Mouse (Mus musculus) megakaryocyte, embryonic 14.5 days (primary cell): Measurements from ENCODE around the gene Dact3. TPM values are rescaled to one million over a fixed set of nuclear protein-coding genes. Genes with fewer than 3 reads are reported as not detected.

Source experiments
- H3K27me3 ChIP-seq: replicated peaks from 2 replicates; pipeline ENCODE3; 2012; ENCODE audit warnings: inconsistent platforms
- H3K36me3 ChIP-seq: replicated peaks from 2 replicates; pipeline ENCODE3; 2012; ENCODE audit warnings: low read length, inconsistent platforms, mixed read lengths
- H3K4me1 ChIP-seq: 2 replicates; pipeline ENCODE4 v1.6.1; 2012; ENCODE audit warnings: inconsistent platforms
- H3K4me3 ChIP-seq: replicated peaks from 2 replicates; pipeline ENCODE3; 2012; ENCODE audit warnings: moderate library complexity, mild to moderate bottlenecking, inconsistent platforms
- H3K9me3 ChIP-seq: 2 replicates; pipeline ENCODE4 v1.6.1; 2012; ENCODE audit warnings: inconsistent platforms
- FLI1 ChIP-seq: IDR thresholded peaks from 2 replicates; pipeline ENCODE4 v1.6.1; 2012; ENCODE audit warnings: low read length, inconsistent platforms, mixed read lengths
- GATA1 ChIP-seq: IDR thresholded peaks from 3 replicates; pipeline ENCODE4 v1.6.1; 2012; ENCODE audit warnings: mixed read lengths, low read length, inconsistent platforms, borderline replicate concordance
- polyA plus RNA-seq: library from polyadenylated mRNA; stranded (reverse); fragments of >175 nt; gene quantifications from 2 replicates; pipeline ENCODE4 v1.2.3, GENCODE M21; 2012; ENCODE audit warnings: low replicate concordance; ENCODE audit not compliant: insufficient read depth

Gene Dact3
- polyA plus RNA-seq, 1 experiment, result 3.3 TPM

DNA sequence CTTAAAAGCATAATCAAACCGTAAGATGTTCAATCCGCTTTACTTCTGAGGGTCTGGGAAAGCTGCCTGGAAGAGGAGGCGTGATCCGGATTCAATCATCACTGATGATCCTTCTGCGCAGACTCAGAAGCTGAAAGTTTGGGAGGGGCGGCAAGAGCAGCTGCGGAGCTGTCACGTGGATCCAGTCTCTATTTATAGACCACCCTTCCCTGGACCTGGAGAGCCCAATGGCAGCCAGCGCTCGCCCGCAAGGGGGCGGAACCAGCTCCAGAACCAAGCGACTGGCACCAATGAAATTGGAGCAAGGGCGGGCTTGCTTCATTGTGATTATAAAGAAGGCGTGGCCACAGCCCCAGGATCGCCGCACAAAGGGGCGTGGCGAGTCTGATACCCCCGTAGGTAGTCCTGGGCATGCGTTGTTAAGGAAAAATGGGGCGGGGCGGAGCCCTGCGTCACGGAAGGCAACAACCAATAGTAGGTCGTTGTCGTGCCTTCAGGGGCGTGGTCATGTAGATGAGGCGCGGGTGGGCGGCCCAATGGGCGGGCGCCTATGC lies 284 bp upstream of the Dact3 start:
- Histone ChIP-seq H3K36me3 (peaks cover 31% of the 10 kb centered on the region), H3K27me3 (peaks cover 13% of the 10 kb centered on the region), H3K4me3 (peak overlapping the region; percentile 95), H3K4me1 (peaks cover 41% of the 10 kb centered on the region), H3K9me3 (no peaks in the 10 kb centered on the region)
- TF ChIP-seq FLI1, result no peak
- no peak for TF ChIP-seq GATA1

DNA sequence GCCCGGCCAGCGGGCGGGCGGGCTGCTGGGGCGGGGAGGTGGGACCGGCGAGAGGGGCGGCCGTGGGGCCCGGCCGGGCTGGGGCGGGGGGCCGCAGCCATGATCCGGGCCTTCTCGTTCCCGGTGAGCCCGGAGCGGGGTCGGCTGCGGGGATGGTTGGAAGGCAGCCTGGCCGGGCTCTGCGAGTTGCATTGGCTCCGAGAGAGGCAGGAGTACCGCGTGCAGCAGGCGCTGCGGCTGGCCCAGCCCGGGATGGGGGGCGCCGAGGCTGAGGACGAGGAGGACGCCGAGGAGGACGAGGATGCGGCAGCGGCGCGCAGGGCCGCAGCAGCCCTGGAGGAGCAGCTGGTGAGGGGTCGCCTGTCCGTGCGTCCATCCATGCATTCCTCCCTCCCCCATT lies 209 bp downstream of the Dact3 start:
- TF ChIP-seq FLI1 (no peak), GATA1 (no peak)
- Histone ChIP-seq H3K36me3 (peaks cover 26% of the 10 kb centered on the region), H3K4me3 (peak overlapping the region; percentile 95), H3K4me1 (peaks cover 45% of the 10 kb centered on the region), H3K9me3 (no peaks in the 10 kb centered on the region), H3K27me3 (peaks cover 13% of the 10 kb centered on the region)

DNA sequence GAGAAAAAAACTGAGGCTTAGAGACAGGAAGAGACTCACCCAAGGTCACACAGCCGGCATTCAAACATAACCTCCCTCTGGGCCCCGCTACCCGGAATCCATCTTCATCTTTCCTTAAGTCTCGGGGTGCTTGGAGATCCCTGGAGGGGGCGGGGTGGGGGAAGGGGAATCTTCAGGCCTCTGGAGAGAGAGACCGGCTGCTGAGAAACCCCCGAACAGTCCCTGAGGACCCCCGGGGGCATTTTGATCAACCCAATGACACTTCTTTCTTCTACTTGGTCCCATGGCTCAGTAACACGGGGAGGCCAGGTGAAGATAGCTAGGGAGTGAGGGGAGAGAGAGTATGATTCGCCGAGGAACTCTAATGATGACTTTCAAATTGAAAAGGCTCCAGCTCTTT lies 889 bp downstream of the Dact3 start:
- TF ChIP-seq FLI1 (no peak), GATA1 (no peak)
- H3K4me3 ChIP-seq, result no peak overlapping the region

DNA sequence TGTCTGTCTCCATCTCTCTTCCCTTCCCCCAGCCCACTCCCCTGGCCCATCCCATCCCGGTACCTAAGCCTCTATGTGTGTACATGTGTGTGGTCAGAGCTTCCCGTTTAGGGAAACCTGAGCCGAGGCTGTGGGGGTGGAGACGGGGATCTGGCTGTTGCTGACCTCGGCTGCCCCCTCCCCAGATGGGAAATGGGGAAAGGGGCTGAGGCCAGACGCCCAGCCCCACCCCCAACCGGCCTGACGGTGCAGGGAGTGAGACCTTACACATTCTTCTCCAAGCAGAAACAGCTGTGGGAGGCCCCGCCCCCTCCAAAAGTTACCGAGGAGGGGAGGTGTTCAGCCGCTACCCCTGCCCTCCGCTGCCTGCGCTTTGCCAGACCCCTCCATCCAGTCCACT lies 1.5 kb downstream of the Dact3 start:
- Histone ChIP-seq H3K9me3 (no peaks in the 10 kb centered on the region), H3K27me3 (peaks cover 23% of the 10 kb centered on the region), H3K36me3 (peaks cover 13% of the 10 kb centered on the region), H3K4me1 (peaks cover 51% of the 10 kb centered on the region), H3K4me3 (peak overlapping the region; percentile 69)
- no peak for TF ChIP-seq FLI1
- no peak for TF ChIP-seq GATA1

More for the DNA sequence above, 889 bp downstream of the Dact3 start:
- Histone ChIP-seq H3K9me3 (no peaks in the 10 kb centered on the region), H3K27me3 (peaks cover 18% of the 10 kb centered on the region), H3K36me3 (peaks cover 19% of the 10 kb centered on the region), H3K4me1 (peaks cover 51% of the 10 kb centered on the region)

DNA sequence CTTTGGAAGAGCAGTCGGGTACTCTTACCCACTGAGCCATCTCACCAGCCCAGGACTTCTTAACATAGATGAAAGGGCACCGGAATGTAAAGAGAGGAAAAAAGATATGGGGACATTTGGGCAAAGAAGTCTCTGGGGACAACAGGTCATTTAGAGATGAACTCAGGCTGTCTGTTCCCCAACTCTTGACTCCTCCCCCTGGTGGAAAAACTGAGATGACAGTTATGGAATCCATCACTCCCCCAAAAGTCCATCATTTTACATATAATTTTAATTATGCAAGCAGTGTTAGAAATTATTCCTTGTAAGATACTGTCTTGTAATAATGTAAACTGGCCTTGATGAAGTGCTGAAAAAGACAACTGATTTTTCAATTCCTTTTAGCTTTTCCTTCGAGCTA lies 2.6 kb downstream of the Dact3 start:
- H3K4me1 ChIP-seq, result peaks cover 51% of the 10 kb centered on the region
- TF ChIP-seq GATA1 (no peak), FLI1 (no peak)
- H3K9me3 ChIP-seq, result peaks cover 8% of the 10 kb centered on the region; the same call in 1 of the 2 replicates
- H3K4me3 ChIP-seq, result no peak overlapping the region
- peaks cover 2% of the 10 kb centered on the region for H3K36me3 ChIP-seq
- H3K27me3 ChIP-seq, result peaks cover 31% of the 10 kb centered on the region

DNA sequence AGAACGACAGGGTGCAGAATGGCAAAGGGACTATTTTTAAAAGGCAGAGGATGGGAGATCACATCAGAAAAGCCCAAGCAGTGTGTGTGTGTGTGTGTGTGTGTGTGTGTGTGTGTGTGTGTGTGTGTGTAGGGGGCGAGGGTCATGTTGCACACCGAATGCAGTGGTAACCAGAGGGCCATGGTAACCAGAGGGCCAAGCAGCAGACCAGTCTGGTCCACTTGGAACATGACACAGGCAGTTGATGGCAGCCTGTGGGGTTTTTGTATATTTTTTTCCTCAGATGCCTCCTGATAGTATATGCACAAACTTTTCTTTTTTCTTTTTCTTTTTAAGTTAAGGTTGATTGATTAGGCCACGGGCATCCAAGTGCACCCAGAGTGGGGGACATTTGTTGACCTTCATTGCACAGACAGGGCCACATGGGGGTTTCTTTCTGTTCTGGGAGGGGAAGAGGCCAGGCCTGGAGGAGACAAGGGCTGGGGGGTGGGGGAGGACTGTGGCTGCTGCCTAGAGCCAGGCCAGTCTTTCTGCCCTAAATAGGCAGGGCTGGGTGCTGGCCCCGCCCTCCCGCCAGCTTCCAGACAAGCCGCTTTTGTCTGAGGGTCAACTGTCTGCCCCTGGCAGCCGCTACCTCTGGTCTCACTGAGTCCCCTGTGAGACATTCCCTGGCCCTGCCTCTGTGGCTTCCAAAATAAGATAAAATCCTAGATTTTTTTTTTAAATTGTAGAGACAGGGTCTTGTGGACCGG lies 4.9 kb downstream of the Dact3 start:
- H3K4me3 ChIP-seq, result no peak overlapping the region
- no peaks in the 10 kb centered on the region for H3K36me3 ChIP-seq
- no peak for TF ChIP-seq FLI1
- no peak for TF ChIP-seq GATA1
- H3K4me1 ChIP-seq, result peaks cover 53% of the 10 kb centered on the region
- peaks cover 50% of the 10 kb centered on the region for H3K27me3 ChIP-seq
- peaks cover 14% of the 10 kb centered on the region for H3K9me3 ChIP-seq

DNA sequence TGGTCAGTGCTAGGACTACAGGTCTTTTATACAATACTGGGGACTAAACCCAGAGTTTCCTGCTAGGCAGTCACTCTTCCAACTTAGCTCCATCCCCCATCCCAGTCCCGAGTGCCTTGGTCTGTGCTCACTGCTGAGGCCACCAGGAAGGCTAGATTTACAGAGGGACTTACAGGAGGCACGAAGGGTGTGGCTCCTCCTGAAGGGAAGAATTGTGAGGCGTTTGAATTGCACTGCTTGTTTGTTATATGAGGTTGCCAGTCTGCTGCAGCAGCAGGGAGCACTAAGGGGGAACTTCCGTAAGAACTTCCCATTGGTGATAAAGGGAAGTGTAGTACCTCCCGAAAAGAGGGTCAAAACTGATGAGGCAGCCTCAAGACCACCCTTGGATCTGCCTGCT lies 5.5 kb downstream of the Dact3 start:
- H3K4me3 ChIP-seq, result no peak overlapping the region
- TF ChIP-seq GATA1, result no peak
- peaks cover 54% of the 10 kb centered on the region for H3K27me3 ChIP-seq
- peaks cover 51% of the 10 kb centered on the region for H3K4me1 ChIP-seq
- peaks cover 20% of the 10 kb centered on the region for H3K9me3 ChIP-seq
- no peaks in the 10 kb centered on the region for H3K36me3 ChIP-seq

DNA sequence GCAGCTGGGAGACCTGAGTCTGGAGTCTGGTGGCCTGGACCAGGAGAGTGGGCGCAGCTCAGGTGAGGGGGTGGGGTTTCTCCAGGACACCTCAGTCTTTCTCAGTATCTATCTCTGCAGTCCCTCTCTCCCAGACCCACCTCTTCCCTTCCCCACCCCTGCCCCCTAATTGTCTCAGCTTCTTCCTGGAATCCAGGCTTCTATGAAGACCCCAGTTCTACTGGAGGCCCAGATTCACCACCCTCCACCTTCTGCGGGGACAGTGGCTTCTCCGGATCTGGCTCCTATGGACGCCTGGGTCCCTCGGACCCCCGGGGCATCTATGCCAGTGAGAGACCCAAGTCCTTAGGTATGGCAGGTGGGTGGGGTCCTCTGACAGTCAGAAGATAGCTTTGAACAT lies 8.0 kb downstream of the Dact3 start:
- Histone ChIP-seq H3K27me3 (peaks cover 72% of the 10 kb centered on the region), H3K9me3 (peaks cover 33% of the 10 kb centered on the region), H3K4me3 (no peak overlapping the region), H3K4me1 (peaks cover 34% of the 10 kb centered on the region), H3K36me3 (peaks cover 4% of the 10 kb centered on the region)
- TF ChIP-seq GATA1 (no peak), FLI1 (no peak)

DNA sequence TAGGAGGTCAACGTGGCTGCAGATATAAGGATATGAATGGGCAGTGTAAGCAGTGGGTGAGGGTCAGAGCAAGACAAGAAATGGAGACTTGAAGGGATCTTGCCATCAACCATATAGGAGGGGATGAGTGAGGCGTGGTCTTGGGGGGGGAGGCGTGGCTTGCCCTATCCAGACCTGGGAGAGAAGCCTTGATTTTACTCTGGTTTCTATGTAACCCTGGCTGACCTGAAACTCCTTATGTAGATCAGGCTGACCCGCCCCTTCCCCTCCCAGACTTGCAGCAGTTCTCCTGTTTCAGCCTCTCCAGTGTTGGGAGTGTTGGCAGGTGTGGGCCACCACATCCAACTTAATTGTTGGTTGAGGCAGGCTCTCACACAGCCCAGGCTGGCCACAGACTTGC lies 9.2 kb downstream of the Dact3 start:
- Histone ChIP-seq H3K27me3 (peaks cover 77% of the 10 kb centered on the region), H3K4me3 (no peak overlapping the region), H3K9me3 (peaks cover 33% of the 10 kb centered on the region), H3K36me3 (peaks cover 4% of the 10 kb centered on the region), H3K4me1 (peaks cover 38% of the 10 kb centered on the region)
- TF ChIP-seq FLI1 (no peak), GATA1 (no peak)

DNA sequence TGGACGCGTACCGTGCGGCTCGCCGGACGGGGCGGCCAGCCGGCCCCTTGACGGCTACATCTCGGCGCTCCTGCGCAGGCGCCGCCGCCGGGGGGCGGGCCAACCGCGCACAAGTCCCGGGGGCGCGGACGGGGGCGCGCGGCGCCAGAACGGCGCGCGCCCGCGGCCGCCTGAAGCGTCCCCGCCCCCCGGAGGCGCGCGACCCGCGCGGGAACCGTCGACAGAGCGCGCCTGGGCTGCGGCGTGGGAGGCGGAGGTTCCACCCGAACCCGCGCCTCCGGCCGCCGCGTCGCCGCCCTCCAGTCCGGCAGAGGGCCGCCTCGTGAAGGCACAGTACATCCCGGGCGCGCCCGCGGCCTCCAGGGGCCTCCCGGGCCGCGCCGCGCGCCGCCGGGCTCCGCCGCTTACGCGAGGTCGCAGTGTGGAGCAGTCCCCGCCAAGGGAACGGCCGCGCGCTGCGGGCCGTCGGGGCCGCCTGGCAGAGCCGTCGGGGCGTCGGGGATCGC lies 10.2 kb downstream of the Dact3 start:
- H3K36me3 ChIP-seq, result peaks cover 4% of the 10 kb centered on the region
- peak overlapping the region; percentile 70 for H3K4me3 ChIP-seq
- peaks cover 82% of the 10 kb centered on the region for H3K27me3 ChIP-seq
- TF ChIP-seq GATA1 (no peak), FLI1 (no peak)
- peaks cover 37% of the 10 kb centered on the region for H3K9me3 ChIP-seq
- H3K4me1 ChIP-seq, result peaks cover 28% of the 10 kb centered on the region
